Mouse (Mus musculus): ENCODE data around the gene Speg.
A peak's percentile ranks its signal among the peaks of the same experiment; 100 is the strongest.

Speg gene

GRCm38 (mm10) chr1:75442171-75442570 lies 67.1 kb downstream of the Speg start:
- DNase-seq (ENCODE audit: low spot score in 2 of 2) = no peak

GRCm38 (mm10) chr1:75442811-75443210 lies 67.7 kb downstream of the Speg start:
- DNase-seq (ENCODE audit: low spot score in 2 of 2) = no peak

- no peak for DNase-seq (ENCODE audit: low spot score in 2 of 2)
Measured at GRCm38 (mm10) chr1:75443247-75444024, 68.3 kb downstream of the Speg start.

GRCm38 (mm10) chr1:75444208-75444607 lies 69.1 kb downstream of the Speg start:
- DNase-seq (ENCODE audit: low spot score in 2 of 2) = no peak

GRCm38 (mm10) chr1:75445141-75445701 lies 70.1 kb downstream of the Speg start:
- no peak for DNase-seq (ENCODE audit: low spot score in 2 of 2)

GRCm38 (mm10) chr1:75445751-75446611 lies 70.9 kb downstream of the Speg start:
- peak in 1 of 2 experiments; percentile 62 for DNase-seq (ENCODE audit: low spot score in 2 of 2)

GRCm38 (mm10) chr1:75446656-75447055 lies 71.6 kb downstream of the Speg start:
- DNase-seq (ENCODE audit: low spot score in 2 of 2) = no peak

- no peak for DNase-seq (ENCODE audit: low spot score in 2 of 2)
Measured at GRCm38 (mm10) chr1:75447265-75448051, 72.4 kb downstream of the Speg start.

- DNase-seq (ENCODE audit: low spot score in 2 of 2) = no peak
Measured at GRCm38 (mm10) chr1:75448052-75448431, 72.9 kb downstream of the Speg start.

GRCm38 (mm10) chr1:75448937-75449336 lies 73.8 kb downstream of the Speg start:
- no peak for DNase-seq (ENCODE audit: low spot score in 2 of 2)

GRCm38 (mm10) chr1:75449377-75450135 lies 74.5 kb downstream of the Speg start:
- DNase-seq (ENCODE audit: low spot score in 2 of 2) = no peak

- no peak for DNase-seq (ENCODE audit: low spot score in 2 of 2)
Measured at GRCm38 (mm10) chr1:75450314-75451005, 75.4 kb downstream of the Speg start, which contains the start of gene Asic4. Gene Asic4 (plus strand): TSS chr1:75450436.

GRCm38 (mm10) chr1:75451900-75452299 lies 76.8 kb downstream of the Speg start:
- no peak for DNase-seq (ENCODE audit: low spot score in 2 of 2)

- DNase-seq (ENCODE audit: low spot score in 2 of 2) = no peak
Measured at GRCm38 (mm10) chr1:75455433-75455832, 80.3 kb downstream of the Speg start.

GRCm38 (mm10) chr1:75455948-75456347 lies 80.9 kb downstream of the Speg start:
- DNase-seq (ENCODE audit: low spot score in 2 of 2) = no peak

GRCm38 (mm10) chr1:75456746-75457564 lies 81.9 kb downstream of the Speg start:
- DNase-seq (ENCODE audit: low spot score in 2 of 2) = no peak

GRCm38 (mm10) chr1:75457710-75458024 lies 82.6 kb downstream of the Speg start:
- no peak for DNase-seq (ENCODE audit: low spot score in 2 of 2)

GRCm38 (mm10) chr1:75458025-75458788 lies 83.1 kb downstream of the Speg start:
- DNase-seq (ENCODE audit: low spot score in 2 of 2) = no peak

Data from frontal cortex, postnatal 14 days (tissue).